ENCODE assay signal across 8 mouse cellular contexts in genomic region chr1:139209796-139210195, GRCm38 (mm10).
DNase-seq lines count a peak whose midpoint lies in the region; ATAC-seq and TF ChIP-seq lines count a peak whose summit lies in the region.

No protein-coding gene starts in this region.

- no peak overlapping the region for H3K4me2 ChIP-seq in hindbrain, embryonic 11.5 days (replicated peaks; ENCODE audit: low read depth, low read length)
- no peak overlapping the region for H3K4me2 ChIP-seq in intestine, embryonic 15.5 days (replicated peaks)
- H3K4me2 ChIP-seq in midbrain, embryonic 16.5 days (ENCODE audit: low read length): peak overlapping the region; percentile 21; the same call in 1 of the 2 replicates

- no peaks in the 10 kb centered on the region for H3K27me3 ChIP-seq in hindbrain, embryonic 11.5 days (ENCODE audit: control insufficient read depth, insufficient read depth, low read length)
- no peaks in the 10 kb centered on the region for H3K27me3 ChIP-seq in hindbrain, embryonic 10.5 days (ENCODE audit: insufficient read depth, poor library complexity, severe bottlenecking)
- no peaks in the 10 kb centered on the region for H3K27me3 ChIP-seq in intestine, embryonic 15.5 days (replicated peaks)
- H3K27me3 ChIP-seq in midbrain, embryonic 16.5 days (ENCODE audit: control insufficient read depth, insufficient read depth, low read depth, low read length): no peaks in the 10 kb centered on the region
- no peaks in the 10 kb centered on the region for H3K27me3 ChIP-seq in thymus, adult 2 months (ENCODE audit: control insufficient read depth, insufficient read depth, low read length)

- WGBS in hindbrain, embryonic 11.5 days: 27% methylated on average over 7 of the region's 7 CpGs
- WGBS in hindbrain, embryonic 10.5 days: 31% methylated on average over 7 of the region's 7 CpGs
- WGBS in intestine, embryonic 15.5 days: 31% methylated on average over 7 of the region's 7 CpGs
- 5% methylated on average over 7 of the region's 7 CpGs for WGBS in midbrain, embryonic 16.5 days
- 89% methylated on average over 7 of the region's 7 CpGs for WGBS in thymus, adult 2 months

- no peak for DNase-seq in hindbrain, embryonic 11.5 days (ENCODE audit: low spot score)
- no peak for DNase-seq in hindbrain, embryonic 10.5 days (ENCODE audit: low spot score)
- DNase-seq in adrenal gland, postnatal 36 days: peak; percentile 80 to 83
- no peak for DNase-seq in thymus, adult 2 months
- DNase-seq in thymus, adult 18-20 months: no peak
- DNase-seq in thymus, postnatal 4 days: no peak

- 0 out of 2 replicates have a peak, but pooled peaks cover 2% of the 10 kb centered on the region for H3K4me1 ChIP-seq in hindbrain, embryonic 11.5 days (replicated peaks; ENCODE audit: control insufficient read depth, insufficient read depth, low read length)
- peaks cover 7% of the 10 kb centered on the region for H3K4me1 ChIP-seq in hindbrain, embryonic 10.5 days (replicated peaks)
- H3K4me1 ChIP-seq in intestine, embryonic 15.5 days (replicated peaks): no peaks in the 10 kb centered on the region
- peaks cover 7% of the 10 kb centered on the region; the same call in 1 of the 2 replicates for H3K4me1 ChIP-seq in midbrain, embryonic 16.5 days (ENCODE audit: control insufficient read depth, insufficient read depth, low read length)
- H3K4me1 ChIP-seq in thymus, adult 2 months (replicated peaks; ENCODE audit: control insufficient read depth, insufficient read depth, low read length): no peaks in the 10 kb centered on the region

- no peak overlapping the region for H3K4me3 ChIP-seq in hindbrain, embryonic 11.5 days (ENCODE audit: low read depth, low read length)
- H3K4me3 ChIP-seq in hindbrain, embryonic 10.5 days: no peak overlapping the region
- no peak overlapping the region for H3K4me3 ChIP-seq in intestine, embryonic 15.5 days (replicated peaks)
- H3K4me3 ChIP-seq in midbrain, embryonic 16.5 days (ENCODE audit: low read depth, low read length): no peak overlapping the region
- H3K4me3 ChIP-seq in thymus, adult 2 months (ENCODE audit: control insufficient read depth, insufficient read depth, low read length): no peak overlapping the region

- no peak overlapping the region for H3K9ac ChIP-seq in hindbrain, embryonic 11.5 days (ENCODE audit: low read depth, low read length)
- no peak overlapping the region for H3K9ac ChIP-seq in intestine, embryonic 15.5 days
- H3K9ac ChIP-seq in midbrain, embryonic 16.5 days (ENCODE audit: low read depth, low read length): 0 out of 2 replicates have a peak overlapping the region, but pooled peaks have one; percentile 21

- no peak for TF ChIP-seq CTCF in thymus, adult 2 months (IDR thresholded peaks at IDR 0.05; ENCODE audit: borderline replicate concordance, control insufficient read depth, extremely low read depth, insufficient read depth, low read length, poor library complexity)

- no peaks in the 10 kb centered on the region for H3K36me3 ChIP-seq in hindbrain, embryonic 11.5 days (ENCODE audit: control insufficient read depth, insufficient read depth, low read length)
- no peaks in the 10 kb centered on the region for H3K36me3 ChIP-seq in hindbrain, embryonic 10.5 days
- no peaks in the 10 kb centered on the region for H3K36me3 ChIP-seq in intestine, embryonic 15.5 days
- H3K36me3 ChIP-seq in midbrain, embryonic 16.5 days (ENCODE audit: control insufficient read depth, insufficient read depth, low read length): no peaks in the 10 kb centered on the region
- H3K36me3 ChIP-seq in thymus, adult 2 months (ENCODE audit: control insufficient read depth, insufficient read depth, low read length): no peaks in the 10 kb centered on the region

- peak; percentile 61 for ATAC-seq in hindbrain, embryonic 11.5 days (ENCODE audit: low FRiP score)
- peak; percentile 71 for ATAC-seq in intestine, embryonic 15.5 days
- peak; percentile 54 for ATAC-seq in midbrain, embryonic 16.5 days

- H3K9me3 ChIP-seq in hindbrain, embryonic 11.5 days (ENCODE audit: control insufficient read depth, low read length): no peaks in the 10 kb centered on the region
- H3K9me3 ChIP-seq in hindbrain, embryonic 10.5 days: no peaks in the 10 kb centered on the region
- no peaks in the 10 kb centered on the region for H3K9me3 ChIP-seq in intestine, embryonic 15.5 days
- H3K9me3 ChIP-seq in midbrain, embryonic 16.5 days (replicated peaks; ENCODE audit: control insufficient read depth, low read length, poor library complexity, severe bottlenecking): no peaks in the 10 kb centered on the region

- H3K27ac ChIP-seq in hindbrain, embryonic 11.5 days (ENCODE audit: low read depth, low read length): no peak overlapping the region
- no peak overlapping the region for H3K27ac ChIP-seq in hindbrain, embryonic 10.5 days
- H3K27ac ChIP-seq in intestine, embryonic 15.5 days: no peak overlapping the region
- 0 out of 2 replicates have a peak overlapping the region, but pooled peaks have one; percentile 26 for H3K27ac ChIP-seq in midbrain, embryonic 16.5 days (ENCODE audit: low read length)
- no peak overlapping the region for H3K27ac ChIP-seq in thymus, adult 2 months (ENCODE audit: control insufficient read depth, insufficient read depth, low read length)

- TF ChIP-seq POLR2A in thymus, adult 2 months (IDR thresholded peaks at IDR 0.05; ENCODE audit: control insufficient read depth, extremely low read depth, insufficient read depth, low read length, poor library complexity): no peak

Comparison
In these comparisons a context has a peak if more than half of its experiments do, and no peak if none do; other contexts are left out.
1. DNase-seq: peak in adrenal gland, postnatal 36 days (2 of 2); none in hindbrain, embryonic 11.5 days (single experiment), hindbrain, embryonic 10.5 days (single experiment), thymus, adult 2 months (single experiment), thymus, adult 18-20 months (0 of 2) and thymus, postnatal 4 days (single experiment).
2. Peak in every context shown above with its lines, with median percentiles within 50 percentile points of each other: ATAC-seq.